Mouse (Mus musculus) kidney, postnatal 36 days (tissue): ENCODE measurements around the gene Fsip1.

ENCODE experiments used
- DNase-seq, 2 experiments: peaks; one replicate each; pipeline ENCODE4 v3.0.0; 2021 to 2022; ENCODE audit warnings: mixed read lengths in 2 of 2

The Fsip1 gene

DNA sequence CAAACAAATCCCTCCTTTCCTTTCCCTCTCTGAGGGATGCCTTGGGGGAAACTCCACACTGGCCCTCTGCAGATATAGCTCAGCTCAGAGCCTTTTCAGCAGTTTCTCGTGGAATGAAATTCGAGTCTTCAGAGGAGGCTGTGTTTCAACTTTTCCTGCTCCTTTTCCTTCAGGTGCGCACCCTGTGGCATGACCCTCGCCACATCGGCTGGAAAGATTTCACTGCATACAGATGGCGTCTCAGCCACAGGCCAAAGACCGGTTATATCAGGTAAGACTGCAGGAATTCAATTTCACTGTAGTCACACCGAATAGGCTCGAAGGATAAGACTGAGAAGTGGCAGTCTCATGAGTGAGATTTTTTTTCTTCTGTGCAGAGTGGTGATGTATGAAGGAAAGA lies 133.0 kb downstream of the Fsip1 start:
- DNase-seq, result no peak

- no peak for DNase-seq
Measured at GRCm38 (mm10) chr2:118122291-118122690, 134.5 kb downstream of the Fsip1 start.

DNA sequence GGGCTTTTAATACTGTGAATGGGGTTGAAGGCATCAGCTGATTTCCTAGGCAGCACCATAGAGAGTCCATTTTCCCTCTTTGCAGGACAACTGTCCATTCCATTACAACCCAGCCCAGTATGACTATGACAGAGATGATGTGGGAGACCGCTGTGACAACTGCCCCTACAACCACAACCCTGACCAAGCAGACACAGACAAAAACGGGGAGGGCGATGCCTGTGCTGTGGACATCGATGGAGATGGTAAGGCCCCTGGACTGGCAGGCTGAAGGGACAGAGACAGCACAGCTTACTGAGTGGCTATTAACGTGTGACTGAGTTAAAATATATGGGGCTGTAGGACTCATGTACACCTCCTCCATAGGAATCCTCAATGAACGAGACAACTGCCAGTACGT lies 136.0 kb downstream of the Fsip1 start:
- DNase-seq, result no peak

GRCm38 (mm10) chr2:118120095-118120494 lies 136.7 kb downstream of the Fsip1 start:
- no peak for DNase-seq

- no peak for DNase-seq
Measured at GRCm38 (mm10) chr2:118119684-118120083, 137.1 kb downstream of the Fsip1 start.

- no peak for DNase-seq
Measured at GRCm38 (mm10) chr2:118118515-118118914, 138.3 kb downstream of the Fsip1 start.

- no peak for DNase-seq
Measured at GRCm38 (mm10) chr2:118118045-118118444, 138.7 kb downstream of the Fsip1 start.

- no peak for DNase-seq
Measured at GRCm38 (mm10) chr2:118117401-118117800, 139.4 kb downstream of the Fsip1 start.

GRCm38 (mm10) chr2:118116754-118117290 lies 139.9 kb downstream of the Fsip1 start:
- DNase-seq, result no peak

DNA sequence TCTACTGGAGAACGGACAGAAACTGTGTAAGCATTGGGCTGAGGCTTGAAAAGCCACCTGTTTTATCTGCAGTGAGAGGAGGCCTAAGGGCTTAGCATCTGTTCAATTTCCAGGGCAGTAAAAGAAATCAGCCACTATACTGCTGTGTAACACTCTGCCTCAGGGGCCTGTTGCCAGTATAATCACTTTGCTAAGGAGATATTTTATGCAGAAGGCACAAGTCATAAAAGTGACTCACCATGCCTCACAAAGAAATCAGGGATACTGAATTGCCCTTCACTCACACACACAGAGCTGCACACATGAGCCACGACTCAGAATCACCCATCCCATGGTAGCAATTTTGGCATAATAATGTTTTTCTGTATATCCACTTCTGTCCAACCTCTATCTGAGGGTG lies 140.6 kb downstream of the Fsip1 start:
- no peak for DNase-seq

- DNase-seq, result no peak
Measured at GRCm38 (mm10) chr2:118115647-118116046, 141.1 kb downstream of the Fsip1 start.

DNA sequence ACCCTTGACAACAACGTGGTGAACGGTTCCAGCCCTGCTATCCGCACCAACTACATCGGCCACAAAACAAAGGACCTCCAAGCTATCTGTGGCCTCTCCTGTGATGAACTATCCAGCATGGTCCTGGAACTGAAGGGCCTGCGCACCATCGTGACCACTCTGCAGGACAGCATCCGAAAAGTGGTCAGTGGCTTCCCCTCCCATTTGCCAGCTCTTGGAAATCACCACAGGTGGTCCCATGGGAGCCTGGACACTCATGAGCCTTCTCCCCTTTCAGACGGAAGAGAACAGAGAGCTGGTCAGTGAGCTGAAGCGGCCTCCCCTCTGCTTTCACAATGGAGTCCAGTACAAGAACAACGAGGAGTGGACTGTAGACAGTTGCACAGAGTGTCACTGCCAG lies 142.1 kb downstream of the Fsip1 start:
- no peak for DNase-seq

- DNase-seq, result peak; percentile 43 to 77
Measured at GRCm38 (mm10) chr2:118113808-118114524, 142.8 kb downstream of the Fsip1 start.

- peak in 1 of 2 experiments; percentile 30 for DNase-seq
Measured at GRCm38 (mm10) chr2:118112846-118113479, 143.8 kb downstream of the Fsip1 start.

DNA sequence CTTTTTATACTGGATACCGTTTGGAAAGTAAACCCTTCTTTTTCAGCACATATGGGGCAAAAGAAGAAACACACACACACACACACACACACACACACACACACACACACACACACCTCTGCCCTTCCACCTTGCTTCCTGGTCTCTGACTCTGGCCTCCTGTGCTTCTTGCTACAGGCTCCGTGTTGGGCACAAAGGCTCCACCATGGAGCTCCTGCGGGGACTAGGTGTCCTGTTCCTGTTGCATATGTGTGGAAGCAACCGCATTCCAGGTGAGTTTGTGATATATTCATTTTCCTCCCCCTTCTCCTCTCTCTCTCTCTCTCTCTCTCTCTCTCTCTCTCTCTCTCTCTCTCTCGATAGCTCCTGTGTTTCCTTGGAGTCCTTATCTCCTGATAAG lies 144.3 kb downstream of the Fsip1 start:
- DNase-seq, result no peak

GRCm38 (mm10) chr2:118111488-118112131 lies 145.2 kb downstream of the Fsip1 start, which contains the start of gene Thbs1:
Thbs1 (plus strand) TSS chr2:118111876.
- peak; percentile 81 to 84 for DNase-seq

DNA sequence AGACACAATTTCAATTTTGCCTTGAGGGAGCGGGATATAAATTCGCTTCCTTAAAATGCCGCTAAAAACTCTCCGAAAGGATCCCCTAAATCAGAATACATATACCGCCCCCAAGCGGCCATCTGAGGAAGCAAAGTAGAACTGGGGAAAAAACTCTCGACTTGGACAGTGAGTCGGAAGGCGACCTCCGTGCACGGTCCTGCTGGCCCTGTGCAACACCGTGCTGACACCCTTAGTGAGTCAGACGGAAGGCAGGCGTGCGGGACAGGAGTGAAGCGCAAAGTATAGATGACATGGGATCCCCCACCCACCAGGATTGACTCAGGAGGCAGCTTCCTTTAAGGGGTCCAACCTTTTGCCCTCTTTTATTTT lies 145.7 kb downstream of the Fsip1 start:
- peak; percentile 87 to 92 for DNase-seq

DNA sequence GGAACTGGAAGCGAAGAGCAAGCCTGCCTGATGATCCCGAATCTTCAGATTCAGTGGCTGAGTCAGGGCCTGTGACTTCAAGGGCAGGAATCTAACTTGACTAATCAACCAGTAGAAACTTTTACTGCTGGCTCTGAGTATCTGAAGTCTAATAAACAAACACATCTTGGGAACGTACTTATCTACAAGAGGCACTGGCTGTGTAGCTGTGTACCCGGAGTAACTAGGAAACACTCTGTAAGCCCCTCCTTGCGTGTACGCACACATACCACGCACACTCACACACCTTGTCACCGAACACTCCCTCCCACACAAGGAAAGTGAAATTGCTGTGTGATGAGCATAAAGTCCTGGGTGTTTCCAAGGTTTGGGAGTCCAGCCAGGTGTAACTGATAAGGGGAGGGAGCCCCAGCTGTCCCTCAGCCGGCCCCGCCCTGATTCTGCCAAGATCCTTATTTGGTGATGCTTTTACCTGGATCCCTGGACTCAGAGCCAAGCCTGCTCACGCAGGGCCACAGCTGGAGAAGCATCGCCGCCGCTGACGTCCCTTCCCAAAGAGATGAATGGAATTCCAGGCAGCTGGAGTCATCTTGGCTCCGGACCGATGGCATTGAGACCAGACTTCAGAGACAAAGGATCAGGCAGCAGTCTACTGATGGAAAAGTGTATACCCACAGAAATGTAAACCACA lies 146.4 kb downstream of the Fsip1 start:
- DNase-seq, result peak; percentile 20 to 26

DNA sequence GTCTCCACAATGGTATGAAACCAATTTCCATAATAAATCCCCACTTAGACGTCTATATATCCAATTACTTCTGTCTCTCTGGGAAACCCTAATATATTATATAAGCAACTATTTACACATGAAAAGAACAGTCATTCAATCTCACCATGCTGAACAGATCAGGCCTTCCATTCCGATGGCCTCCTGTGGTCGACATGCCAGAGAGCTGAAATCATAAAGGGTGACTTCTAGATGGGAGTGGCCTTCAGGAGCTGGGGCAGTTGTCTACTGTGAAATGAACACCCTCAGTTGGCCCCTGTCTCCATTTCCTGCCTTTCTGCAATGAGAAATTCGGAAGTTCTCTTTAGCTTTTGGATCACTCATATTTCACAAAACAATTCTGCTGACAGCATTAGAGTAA lies 154.6 kb downstream of the Fsip1 start:
- DNase-seq, result no peak

DNA sequence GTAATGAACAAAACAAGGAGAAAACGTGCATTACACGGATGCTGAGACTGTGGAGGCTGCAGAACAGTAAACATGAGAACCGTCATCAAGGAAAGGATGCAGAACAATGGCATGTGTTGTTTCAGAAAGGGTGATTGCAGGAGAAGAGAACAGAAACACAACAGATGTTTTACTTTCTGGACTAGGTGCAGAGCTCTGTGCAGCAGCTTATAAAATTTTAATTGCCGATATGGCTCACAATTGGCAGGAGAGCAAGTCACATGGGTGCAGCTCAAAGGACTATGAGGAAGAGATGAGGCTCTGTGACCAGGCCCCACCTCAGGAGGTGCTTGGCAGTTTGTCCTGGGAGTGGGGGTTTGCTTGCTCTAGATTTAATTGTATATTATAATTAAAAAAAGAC lies 157.7 kb downstream of the Fsip1 start:
- DNase-seq, result no peak

- no peak for DNase-seq
Measured at GRCm38 (mm10) chr2:118091226-118091625, 165.5 kb downstream of the Fsip1 start.

DNA sequence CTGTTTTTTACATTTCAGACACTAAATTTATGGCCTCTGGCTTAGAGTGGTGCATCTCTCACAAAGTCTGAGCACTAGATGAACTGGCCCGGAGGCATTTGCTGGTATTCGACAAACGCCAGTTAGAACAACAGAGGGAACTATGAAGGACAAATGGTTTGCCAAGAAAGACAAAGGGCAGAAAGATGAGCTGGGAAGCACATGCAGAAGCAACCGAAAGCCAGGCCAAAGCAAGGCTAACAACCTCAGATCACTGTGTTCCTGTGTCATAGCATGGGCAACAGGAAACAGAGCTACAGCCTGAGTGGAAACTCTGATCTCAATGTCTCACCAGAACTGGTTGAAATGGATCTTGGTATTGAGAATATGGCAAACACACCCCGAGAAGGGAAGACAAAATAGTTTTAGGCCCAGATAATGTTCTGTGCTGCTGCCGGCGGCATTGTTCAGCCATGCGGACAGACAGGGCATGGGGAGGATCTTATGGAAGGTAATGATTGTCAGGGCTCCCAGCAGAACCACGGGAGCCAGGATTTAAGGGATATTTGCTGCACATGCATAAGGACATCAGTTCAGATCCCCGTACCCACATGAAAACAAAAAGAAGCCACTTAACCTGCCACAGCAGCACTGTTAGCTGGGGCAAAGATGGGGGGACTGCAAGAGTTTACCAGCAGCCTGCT lies 169.6 kb downstream of the Fsip1 start:
- peak in 1 of 2 experiments; percentile 20 for DNase-seq

DNA sequence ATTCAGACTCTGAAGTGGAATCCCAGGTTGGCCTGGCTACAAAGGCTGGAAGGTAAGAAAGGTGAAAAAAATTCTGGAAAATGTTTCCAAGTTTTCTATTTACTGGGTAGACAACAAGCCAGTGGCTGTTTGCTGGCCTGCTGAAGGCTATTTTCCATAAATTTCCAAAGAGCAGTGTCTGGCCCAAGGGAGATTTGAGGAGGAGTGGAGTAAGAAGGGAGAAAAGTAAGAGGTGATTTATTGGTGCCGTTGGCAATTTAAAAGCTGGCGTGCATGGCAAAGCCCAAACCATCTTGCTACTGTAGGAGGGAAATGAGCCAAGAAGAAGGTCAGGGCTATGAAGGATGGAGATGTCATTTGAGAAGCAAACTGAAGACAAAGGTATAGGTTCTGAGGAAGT lies 171.1 kb downstream of the Fsip1 start:
- no peak for DNase-seq
